Mouse (Mus musculus): ENCODE results near the gene Syt7. TPM values are rescaled to one million over a fixed set of nuclear protein-coding genes. Genes with fewer than 3 reads are reported as not detected.

Gene Syt7
- polyA plus RNA-seq, 1 experiment from 2014 or later, result 3.2 TPM

DNA sequence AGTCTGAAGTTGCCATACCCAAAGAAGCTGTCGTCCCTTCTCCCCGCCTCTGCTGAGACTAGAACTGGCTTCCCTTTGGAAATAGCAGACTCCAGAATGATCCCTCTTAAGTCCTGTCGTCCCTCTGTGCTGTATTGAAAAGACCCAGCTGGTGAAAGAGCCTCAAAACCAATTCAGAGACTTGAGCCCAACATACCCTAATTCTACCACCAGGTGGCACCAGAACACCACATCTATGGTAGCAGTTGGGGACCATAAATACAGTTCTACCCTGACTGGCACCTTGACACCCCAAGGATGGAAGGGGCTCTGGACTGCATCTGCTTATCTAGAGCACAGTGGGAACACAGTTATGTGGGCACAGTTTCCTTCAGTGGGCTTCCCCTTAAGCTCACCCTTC, 60.8 kb downstream of the Syt7 start:
- peak; percentile 61 for ATAC-seq (replicated peaks; ENCODE audit: low FRiP score)

DNA sequence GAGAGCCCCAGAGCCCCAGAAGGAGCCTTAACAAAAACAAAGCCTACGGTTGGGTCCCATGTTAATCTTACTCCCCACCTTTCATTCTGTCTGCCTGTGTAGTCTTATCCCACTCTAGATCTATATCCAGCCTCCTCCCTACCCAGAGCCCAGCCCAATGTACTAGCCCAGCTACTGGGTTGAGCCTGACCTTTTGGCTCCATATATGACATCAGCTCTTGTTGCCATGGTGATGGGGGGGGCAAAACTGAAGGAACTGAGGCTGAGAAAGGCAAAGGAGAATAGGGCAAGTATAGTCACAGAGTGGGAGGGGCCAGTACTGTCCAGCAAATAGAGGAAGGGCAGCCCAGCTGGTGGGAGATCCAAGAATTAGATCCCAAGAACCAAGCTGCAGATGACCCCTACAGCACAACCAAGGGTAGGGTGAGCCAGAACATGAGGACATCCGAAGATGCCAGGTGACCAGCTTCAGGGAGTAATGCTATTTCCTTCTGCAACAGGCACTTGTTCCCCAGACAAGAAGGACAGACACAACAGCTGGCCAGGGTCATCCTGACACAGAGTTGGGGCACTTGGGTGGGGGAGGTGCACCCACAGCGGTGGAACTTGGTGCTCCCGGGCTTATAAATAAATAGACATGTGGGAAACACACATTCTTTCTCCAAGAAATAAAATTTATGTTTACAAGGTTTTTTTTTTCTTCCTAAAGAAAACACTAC, 66.0 kb downstream of the Syt7 start:
- Histone ChIP-seq H3K4me3 (ENCODE audit: low read depth, low read length) (no peak overlapping the region), H3K36me3 (ENCODE audit: control insufficient read depth, insufficient read depth, low read length) (no peaks in the 10 kb centered on the region), H3K9ac (ENCODE audit: low read length) (no peak overlapping the region), H3K27ac (ENCODE audit: low read depth, low read length) (no peak overlapping the region), H3K4me1 (replicated peaks; ENCODE audit: control insufficient read depth, insufficient read depth, low read length) (peaks cover 11% of the 10 kb centered on the region; the same call in 1 of the 2 replicates), H3K4me2 (ENCODE audit: low read depth, low read length, severe bottlenecking) (no peak overlapping the region), H3K27me3 (ENCODE audit: control insufficient read depth, insufficient read depth, low read length) (peaks cover 46% of the 10 kb centered on the region), H3K9me3 (ENCODE audit: control insufficient read depth, low read length) (no peaks in the 10 kb centered on the region)
- 76% methylated on average over 4 of the region's 4 CpGs for WGBS
- DNase-seq (ENCODE audit: low spot score) (no peak), ATAC-seq (replicated peaks; ENCODE audit: low FRiP score) (no peak)

More for the DNA sequence above, 60.8 kb downstream of the Syt7 start:
- no peaks in the 10 kb centered on the region for H3K36me3 ChIP-seq (ENCODE audit: control insufficient read depth, insufficient read depth, low read length)
- H3K9ac ChIP-seq (ENCODE audit: low read length), result no peak overlapping the region
- H3K4me1 ChIP-seq (replicated peaks; ENCODE audit: control insufficient read depth, insufficient read depth, low read length), result no peaks in the 10 kb centered on the region
- H3K4me2 ChIP-seq (ENCODE audit: low read depth, low read length, severe bottlenecking), result no peak overlapping the region
- DNase-seq (ENCODE audit: low spot score), result peak; percentile 83
- WGBS, result 6% methylated on average over 3 of the region's 3 CpGs
- H3K27me3 ChIP-seq (ENCODE audit: control insufficient read depth, insufficient read depth, low read length), result no peaks in the 10 kb centered on the region
- no peak overlapping the region for H3K4me3 ChIP-seq (ENCODE audit: low read depth, low read length)
- no peak overlapping the region for H3K27ac ChIP-seq (ENCODE audit: low read depth, low read length)
- no peaks in the 10 kb centered on the region for H3K9me3 ChIP-seq (ENCODE audit: control insufficient read depth, low read length)

DNA sequence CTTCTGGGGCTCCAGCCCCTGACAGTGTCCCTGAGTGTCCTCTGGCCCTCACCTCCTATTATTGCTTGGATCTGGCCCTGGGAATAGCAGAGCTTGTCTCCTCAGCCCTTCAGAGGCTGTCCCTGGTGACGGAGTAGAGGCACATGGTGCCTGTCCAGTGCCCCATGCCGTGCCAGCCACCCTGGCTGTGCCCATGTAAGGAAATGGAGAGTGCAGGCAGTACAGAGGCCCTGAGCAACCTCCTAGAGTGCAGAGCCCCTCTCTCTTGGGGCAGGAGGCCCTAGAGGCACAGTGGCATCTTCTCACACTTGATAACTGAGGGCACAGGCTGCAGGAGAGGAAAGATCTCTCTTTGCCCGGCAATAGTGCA, 66.5 kb downstream of the Syt7 start:
- no peak overlapping the region for H3K27ac ChIP-seq (ENCODE audit: low read depth, low read length)
- 86% methylated on average over 3 of the region's 3 CpGs for WGBS
- no peaks in the 10 kb centered on the region for H3K9me3 ChIP-seq (ENCODE audit: control insufficient read depth, low read length)
- H3K36me3 ChIP-seq (ENCODE audit: control insufficient read depth, insufficient read depth, low read length), result no peaks in the 10 kb centered on the region
- H3K4me2 ChIP-seq (ENCODE audit: low read depth, low read length, severe bottlenecking), result no peak overlapping the region
- ATAC-seq (replicated peaks; ENCODE audit: low FRiP score) (no peak), DNase-seq (ENCODE audit: low spot score) (no peak)
- H3K27me3 ChIP-seq (ENCODE audit: control insufficient read depth, insufficient read depth, low read length), result peaks cover 47% of the 10 kb centered on the region
- no peak overlapping the region for H3K9ac ChIP-seq (ENCODE audit: low read length)
- H3K4me3 ChIP-seq (ENCODE audit: low read depth, low read length), result no peak overlapping the region
- H3K4me1 ChIP-seq (replicated peaks; ENCODE audit: control insufficient read depth, insufficient read depth, low read length), result peaks cover 11% of the 10 kb centered on the region; the same call in 1 of the 2 replicates

DNA sequence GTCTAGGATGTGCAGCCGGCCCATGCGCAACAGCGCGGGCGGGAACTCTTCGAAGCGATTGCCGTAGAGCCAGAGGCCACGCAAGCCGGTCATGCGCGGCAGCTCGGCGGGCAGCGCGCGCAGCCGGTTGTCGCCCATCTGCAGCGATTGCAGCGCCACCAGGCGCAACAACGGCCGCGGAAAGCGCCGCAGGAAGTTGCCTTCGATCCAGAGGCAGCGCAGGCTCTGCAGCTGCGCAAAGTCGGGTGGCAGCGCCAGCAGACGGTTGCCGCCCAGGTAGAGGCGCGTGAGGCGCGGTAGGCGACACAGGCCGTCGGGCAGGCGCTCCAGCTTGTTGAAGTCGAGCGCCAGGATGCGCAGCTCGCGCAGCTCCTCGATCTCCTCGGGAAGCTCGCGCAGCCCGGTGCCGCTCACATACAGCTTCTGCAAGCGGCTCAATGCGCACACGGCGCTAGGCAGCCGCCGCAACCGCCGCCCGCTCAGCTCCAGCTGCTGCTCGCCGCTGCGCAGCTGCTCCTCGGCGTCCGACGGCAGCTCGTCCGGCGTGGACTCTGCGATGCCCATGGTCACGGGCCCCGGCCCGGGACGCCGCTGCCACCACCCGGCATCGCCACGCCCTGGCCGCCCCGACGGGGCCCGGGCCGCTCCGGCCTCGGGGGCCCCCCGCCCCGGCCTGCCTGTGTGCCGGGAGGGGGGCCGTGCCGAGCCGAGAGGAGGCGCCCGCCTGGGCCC, 68.0 kb downstream of the Syt7 start, which contains the start of gene Lrrc10b:
Gene Lrrc10b (minus strand): TSS at position 722 of the 732 bp plus-strand sequence.
- Histone ChIP-seq H3K9me3 (ENCODE audit: control insufficient read depth, low read length) (no peaks in the 10 kb centered on the region), H3K4me1 (replicated peaks; ENCODE audit: control insufficient read depth, insufficient read depth, low read length) (peaks cover 11% of the 10 kb centered on the region; the same call in 1 of the 2 replicates), H3K27ac (ENCODE audit: low read depth, low read length) (no peak within 1 kb of the TSS), H3K27me3 (ENCODE audit: control insufficient read depth, insufficient read depth, low read length) (peaks cover 49% of the 10 kb centered on the region), H3K4me3 (ENCODE audit: low read depth, low read length) (peak within 1 kb of the TSS; percentile 47), H3K9ac (ENCODE audit: low read length) (peak within 1 kb of the TSS; percentile 43; the same call in 1 of the 2 replicates), H3K4me2 (ENCODE audit: low read depth, low read length, severe bottlenecking) (peak within 1 kb of the TSS; percentile 88), H3K36me3 (ENCODE audit: control insufficient read depth, insufficient read depth, low read length) (no peaks in the 10 kb centered on the region)
- WGBS, result under 1% methylated on average over 87 of the region's 96 CpGs
- ATAC-seq (replicated peaks; ENCODE audit: low FRiP score), result peak; percentile 57
- peak; percentile 87 for DNase-seq (ENCODE audit: low spot score)

DNA sequence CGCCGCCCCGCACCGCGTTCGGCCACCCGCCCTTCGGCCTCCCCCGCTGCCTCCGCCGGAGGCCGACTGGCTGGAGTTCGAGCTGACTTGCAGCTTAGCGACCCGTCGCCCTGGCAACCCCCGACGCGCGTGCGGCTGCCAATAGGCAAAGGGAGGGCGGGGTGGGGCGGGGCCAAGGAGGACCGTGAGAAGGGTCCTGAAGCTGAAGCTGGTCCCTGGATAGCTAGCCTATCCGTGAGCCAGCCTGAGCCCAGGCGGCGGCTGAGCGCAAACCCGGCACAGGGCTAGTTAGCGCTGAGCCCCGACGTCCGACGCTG, 68.6 kb downstream of the Syt7 start:
- Histone ChIP-seq H3K9me3 (ENCODE audit: control insufficient read depth, low read length) (no peaks in the 10 kb centered on the region), H3K27ac (ENCODE audit: low read depth, low read length) (no peak overlapping the region), H3K4me1 (replicated peaks; ENCODE audit: control insufficient read depth, insufficient read depth, low read length) (peaks cover 11% of the 10 kb centered on the region; the same call in 1 of the 2 replicates), H3K4me2 (ENCODE audit: low read depth, low read length, severe bottlenecking) (peak overlapping the region; percentile 88), H3K4me3 (ENCODE audit: low read depth, low read length) (peak overlapping the region; percentile 47), H3K27me3 (ENCODE audit: control insufficient read depth, insufficient read depth, low read length) (peaks cover 49% of the 10 kb centered on the region), H3K36me3 (ENCODE audit: control insufficient read depth, insufficient read depth, low read length) (no peaks in the 10 kb centered on the region), H3K9ac (ENCODE audit: low read length) (peak overlapping the region; percentile 43; the same call in 1 of the 2 replicates)
- 0% methylated on average over 24 of the region's 34 CpGs for WGBS
- ATAC-seq (replicated peaks; ENCODE audit: low FRiP score), result peak; percentile 95
- DNase-seq (ENCODE audit: low spot score), result peak; percentile 96

DNA sequence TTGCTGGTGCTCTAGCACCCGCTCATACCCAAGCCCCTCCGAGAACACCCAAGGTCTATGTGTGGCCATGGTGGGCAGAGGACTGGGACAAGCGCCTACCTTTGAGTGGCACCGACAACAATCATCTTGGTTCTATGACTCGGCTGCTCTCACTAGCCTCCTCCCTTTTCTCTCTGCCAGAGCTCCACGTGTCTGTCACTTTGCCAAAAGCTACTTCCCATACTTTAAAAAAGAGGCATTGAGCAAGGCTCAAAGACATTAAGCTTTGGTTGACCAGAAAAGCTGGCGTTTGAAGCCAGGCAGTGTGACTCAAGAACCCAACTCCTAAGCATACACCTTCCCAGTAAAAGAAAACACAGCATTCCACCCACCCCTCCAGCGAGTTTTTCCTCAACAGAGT, 69.2 kb downstream of the Syt7 start:
- H3K9me3 ChIP-seq (ENCODE audit: control insufficient read depth, low read length), result no peaks in the 10 kb centered on the region

DNA sequence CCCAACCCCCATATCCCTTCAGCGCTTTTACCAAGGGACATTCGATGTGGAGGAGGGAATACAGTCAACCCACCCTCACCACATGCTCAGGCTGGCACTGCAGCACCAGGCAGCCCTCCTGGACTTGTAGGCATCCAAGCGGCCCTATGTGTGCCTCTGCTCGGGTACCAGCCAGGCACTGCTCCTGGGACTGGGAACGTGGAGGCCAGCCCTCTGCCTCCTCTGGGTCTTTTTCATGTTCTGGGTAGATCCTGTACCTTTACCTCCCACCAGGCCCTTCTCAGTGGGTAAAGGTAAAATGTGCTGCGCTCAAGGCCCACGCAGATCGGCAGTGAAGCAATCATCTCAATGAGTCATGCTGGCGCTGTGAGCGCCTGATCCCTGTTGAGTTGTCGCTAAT, 71.0 kb downstream of the Syt7 start:
- Histone ChIP-seq H3K9ac (ENCODE audit: low read length) (no peak overlapping the region), H3K27me3 (ENCODE audit: control insufficient read depth, insufficient read depth, low read length) (peaks cover 49% of the 10 kb centered on the region), H3K4me2 (ENCODE audit: low read depth, low read length, severe bottlenecking) (no peak overlapping the region), H3K36me3 (ENCODE audit: control insufficient read depth, insufficient read depth, low read length) (no peaks in the 10 kb centered on the region), H3K4me3 (ENCODE audit: low read depth, low read length) (no peak overlapping the region), H3K4me1 (replicated peaks; ENCODE audit: control insufficient read depth, insufficient read depth, low read length) (peaks cover 11% of the 10 kb centered on the region; the same call in 1 of the 2 replicates), H3K27ac (ENCODE audit: low read depth, low read length) (no peak overlapping the region), H3K9me3 (ENCODE audit: control insufficient read depth, low read length) (no peaks in the 10 kb centered on the region)
- WGBS, result 33% methylated on average over 11 of the region's 11 CpGs
- ATAC-seq (replicated peaks; ENCODE audit: low FRiP score) (no peak), DNase-seq (ENCODE audit: low spot score) (no peak)

More for the DNA sequence above, 69.2 kb downstream of the Syt7 start:
- Histone ChIP-seq H3K4me3 (ENCODE audit: low read depth, low read length) (no peak overlapping the region), H3K27me3 (ENCODE audit: control insufficient read depth, insufficient read depth, low read length) (peaks cover 49% of the 10 kb centered on the region), H3K4me2 (ENCODE audit: low read depth, low read length, severe bottlenecking) (peak overlapping the region; percentile 88; the same call in 1 of the 2 replicates), H3K36me3 (ENCODE audit: control insufficient read depth, insufficient read depth, low read length) (no peaks in the 10 kb centered on the region), H3K27ac (ENCODE audit: low read depth, low read length) (no peak overlapping the region), H3K9ac (ENCODE audit: low read length) (no peak overlapping the region), H3K4me1 (replicated peaks; ENCODE audit: control insufficient read depth, insufficient read depth, low read length) (peaks cover 11% of the 10 kb centered on the region; the same call in 1 of the 2 replicates)
- WGBS, result 28% methylated on average over 8 of the region's 8 CpGs
- ATAC-seq (replicated peaks; ENCODE audit: low FRiP score) (0 out of 2 replicates have a peak, but pooled peaks have one; percentile 16), DNase-seq (ENCODE audit: low spot score) (no peak)

DNA sequence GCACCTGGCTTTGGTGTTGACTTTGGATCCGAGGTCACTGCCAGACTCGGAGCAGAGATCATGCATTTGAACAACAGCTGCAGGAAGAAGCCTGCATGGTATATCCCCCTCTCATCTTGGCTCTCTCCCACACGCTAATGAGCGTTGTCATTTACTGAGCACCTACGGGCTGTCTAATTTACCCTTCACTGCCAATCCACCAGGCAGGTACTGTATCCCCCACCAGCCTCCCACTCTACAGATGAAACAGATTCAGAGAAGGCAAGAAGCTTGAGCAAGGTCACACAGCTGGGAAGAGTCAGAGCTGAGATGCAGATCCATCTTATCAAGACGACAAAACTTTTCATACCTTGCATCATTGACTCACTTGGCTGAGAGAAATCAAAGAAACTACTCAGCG, 72.7 kb downstream of the Syt7 start:
- H3K27ac ChIP-seq (ENCODE audit: low read depth, low read length), result no peak overlapping the region
- H3K27me3 ChIP-seq (ENCODE audit: control insufficient read depth, insufficient read depth, low read length), result peaks cover 33% of the 10 kb centered on the region
- no peak overlapping the region for H3K4me3 ChIP-seq (ENCODE audit: low read depth, low read length)
- no peak for ATAC-seq (replicated peaks; ENCODE audit: low FRiP score)
- H3K9ac ChIP-seq (ENCODE audit: low read length), result no peak overlapping the region
- no peaks in the 10 kb centered on the region for H3K36me3 ChIP-seq (ENCODE audit: control insufficient read depth, insufficient read depth, low read length)
- 48% methylated on average over 7 of the region's 7 CpGs for WGBS
- DNase-seq (ENCODE audit: low spot score), result no peak
- no peak overlapping the region for H3K4me2 ChIP-seq (ENCODE audit: low read depth, low read length, severe bottlenecking)
- peaks cover 5% of the 10 kb centered on the region; the same call in 1 of the 2 replicates for H3K4me1 ChIP-seq (replicated peaks; ENCODE audit: control insufficient read depth, insufficient read depth, low read length)
- no peaks in the 10 kb centered on the region for H3K9me3 ChIP-seq (ENCODE audit: control insufficient read depth, low read length)
